Mouse (Mus musculus): ENCODE measurements around the gene Vav1. TPM values are rescaled to one million over a fixed set of nuclear protein-coding genes. Genes with fewer than 3 reads are reported as not detected.
A peak's percentile ranks its signal among the peaks of the same experiment; 100 is the strongest.

Gene Vav1
- 8.2 and 12.3 TPM in 2 replicates for polyA plus RNA-seq (2012; rRNA removed)

GRCm38 (mm10) chr17:57278943-57279590, at the start of gene Vav1:
TSS of gene Vav1 (plus strand) at chr17:57279100.
- 0 out of 2 replicates have a peak, but pooled peaks cover 4% of the 10 kb centered on the region for H3K4me1 ChIP-seq (ENCODE audit: control insufficient read depth, insufficient read depth, low read length)
- WGBS, result 44% methylated on average over 26 of the region's 26 CpGs
- DNase-seq, result no peak
- H3K4me3 ChIP-seq (replicated peaks; ENCODE audit: extremely low read depth, low read depth, low read length), result peak within 1 kb of the TSS; percentile 59
- TF ChIP-seq POLR2A (IDR thresholded peaks at IDR 0.05; ENCODE audit: borderline replicate concordance, extremely low read depth, low read depth, low read length) (peak; percentile 24; the same call in 1 of the 2 replicates), CTCF (IDR thresholded peaks at IDR 0.05; ENCODE audit: insufficient read depth, low read length) (no peak)

DNA sequence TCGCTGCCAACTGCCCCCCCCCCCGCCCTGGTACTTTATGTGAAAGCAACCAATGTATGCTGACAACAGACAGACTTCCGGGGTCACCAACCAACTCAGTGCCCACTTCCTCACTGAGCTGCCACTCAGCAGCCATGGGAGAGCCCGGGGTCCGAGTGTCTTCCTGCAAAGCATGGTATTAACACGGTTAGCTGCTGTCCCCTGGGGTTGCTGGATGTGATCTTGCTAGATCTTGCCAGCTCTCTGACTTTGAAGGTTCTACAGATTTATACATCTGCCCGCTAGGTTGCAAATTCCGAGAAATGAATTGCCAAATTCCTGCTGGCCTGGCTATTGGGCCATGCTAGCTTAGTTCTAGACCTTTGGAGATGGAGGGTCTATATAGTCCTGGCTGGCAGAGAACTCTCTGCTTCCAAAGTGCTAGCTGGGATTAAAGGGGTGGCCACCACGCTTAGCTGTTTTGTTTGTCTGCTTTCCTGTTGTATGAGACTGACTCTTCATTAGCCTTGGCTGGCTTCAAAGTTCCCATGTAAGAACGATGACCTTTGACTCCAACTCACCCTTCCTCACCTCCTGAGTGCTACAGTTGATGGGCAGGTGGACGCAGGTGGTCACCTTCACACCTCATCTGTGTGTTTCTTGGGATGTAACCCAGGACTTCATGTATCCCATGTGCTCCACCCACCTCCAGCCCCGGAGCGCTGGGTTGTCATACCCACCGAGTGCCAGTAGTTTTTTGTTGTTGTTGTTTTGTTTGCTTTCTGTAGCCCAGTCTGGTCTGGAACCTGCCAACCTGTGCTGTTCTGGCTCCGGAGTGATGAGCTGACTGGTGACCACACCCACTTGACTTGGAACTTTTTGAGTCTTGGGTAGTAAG, 48.8 kb upstream of the Vav1 start:
- no peak for TF ChIP-seq CTCF (IDR thresholded peaks at IDR 0.05; ENCODE audit: insufficient read depth, low read length)
- no peak for TF ChIP-seq POLR2A (IDR thresholded peaks at IDR 0.05; ENCODE audit: borderline replicate concordance, extremely low read depth, low read depth, low read length)
- Histone ChIP-seq H3K4me3 (replicated peaks; ENCODE audit: extremely low read depth, low read depth, low read length) (no peak overlapping the region), H3K4me1 (ENCODE audit: control insufficient read depth, insufficient read depth, low read length) (peaks cover 12% of the 10 kb centered on the region)
- WGBS, result 64% methylated on average over 15 of the region's 15 CpGs
- DNase-seq, result no peak

GRCm38 (mm10) chr17:57230728-57231125, 48.2 kb upstream of the Vav1 start:
- Histone ChIP-seq H3K4me3 (replicated peaks; ENCODE audit: extremely low read depth, low read depth, low read length) (no peak overlapping the region), H3K4me1 (ENCODE audit: control insufficient read depth, insufficient read depth, low read length) (peaks cover 12% of the 10 kb centered on the region)
- peak; percentile 42 for DNase-seq
- TF ChIP-seq POLR2A (IDR thresholded peaks at IDR 0.05; ENCODE audit: borderline replicate concordance, extremely low read depth, low read depth, low read length), result no peak
- TF ChIP-seq CTCF (IDR thresholded peaks at IDR 0.05; ENCODE audit: insufficient read depth, low read length), result no peak
- 25% methylated on average over 5 of the region's 6 CpGs for WGBS

- peaks cover 12% of the 10 kb centered on the region for H3K4me1 ChIP-seq (ENCODE audit: control insufficient read depth, insufficient read depth, low read length)
- no peak for TF ChIP-seq POLR2A (IDR thresholded peaks at IDR 0.05; ENCODE audit: borderline replicate concordance, extremely low read depth, low read depth, low read length)
- DNase-seq, result peak; percentile 25
- H3K4me3 ChIP-seq (replicated peaks; ENCODE audit: extremely low read depth, low read depth, low read length), result no peak overlapping the region
Measured at GRCm38 (mm10) chr17:57231321-57231771, 47.6 kb upstream of the Vav1 start.

GRCm38 (mm10) chr17:57232200-57232599, 46.7 kb upstream of the Vav1 start:
- peaks cover 12% of the 10 kb centered on the region for H3K4me1 ChIP-seq (ENCODE audit: control insufficient read depth, insufficient read depth, low read length)
- no peak for DNase-seq
- WGBS, result 89% methylated on average over 1 of the region's 1 CpGs
- no peak overlapping the region for H3K4me3 ChIP-seq (replicated peaks; ENCODE audit: extremely low read depth, low read depth, low read length)
- TF ChIP-seq POLR2A (IDR thresholded peaks at IDR 0.05; ENCODE audit: borderline replicate concordance, extremely low read depth, low read depth, low read length), result no peak
- no peak for TF ChIP-seq CTCF (IDR thresholded peaks at IDR 0.05; ENCODE audit: insufficient read depth, low read length)

DNA sequence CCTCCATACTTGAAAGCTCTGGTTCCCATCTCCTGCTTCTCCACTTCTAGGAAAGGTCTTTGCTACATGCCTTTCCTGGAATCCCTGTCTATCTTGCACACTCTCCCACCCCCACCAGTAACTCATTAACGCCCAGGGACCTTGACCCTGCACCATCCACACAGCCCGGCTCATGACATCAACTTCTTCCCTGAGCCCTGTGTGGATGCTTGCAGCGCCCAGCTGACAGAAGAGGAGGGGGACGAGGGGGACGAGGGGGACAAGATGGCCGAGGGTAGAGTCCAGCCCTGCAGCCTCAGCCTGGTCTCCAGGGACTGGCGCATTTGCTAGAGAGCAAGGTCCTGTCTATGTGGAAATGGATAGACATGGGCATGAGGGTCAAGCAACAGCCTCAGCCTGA, 45.9 kb upstream of the Vav1 start:
- Histone ChIP-seq H3K4me3 (replicated peaks; ENCODE audit: extremely low read depth, low read depth, low read length) (no peak overlapping the region), H3K4me1 (ENCODE audit: control insufficient read depth, insufficient read depth, low read length) (peaks cover 12% of the 10 kb centered on the region)
- 32% methylated on average over 7 of the region's 7 CpGs for WGBS
- TF ChIP-seq CTCF (IDR thresholded peaks at IDR 0.05; ENCODE audit: insufficient read depth, low read length), result no peak
- 0 out of 2 replicates have a peak, but pooled peaks have one; percentile 3 for TF ChIP-seq POLR2A (IDR thresholded peaks at IDR 0.05; ENCODE audit: borderline replicate concordance, extremely low read depth, low read depth, low read length)
- DNase-seq, result no peak

GRCm38 (mm10) chr17:57234254-57234928, 44.5 kb upstream of the Vav1 start:
- Histone ChIP-seq H3K4me1 (ENCODE audit: control insufficient read depth, insufficient read depth, low read length) (peaks cover 8% of the 10 kb centered on the region), H3K4me3 (replicated peaks; ENCODE audit: extremely low read depth, low read depth, low read length) (no peak overlapping the region)
- WGBS, result 79% methylated on average over 12 of the region's 12 CpGs
- DNase-seq, result no peak
- TF ChIP-seq CTCF (IDR thresholded peaks at IDR 0.05; ENCODE audit: insufficient read depth, low read length), result no peak

- no peak for DNase-seq
- H3K4me1 ChIP-seq (ENCODE audit: control insufficient read depth, insufficient read depth, low read length), result 0 out of 2 replicates have a peak, but pooled peaks cover 2% of the 10 kb centered on the region
- TF ChIP-seq CTCF (IDR thresholded peaks at IDR 0.05; ENCODE audit: insufficient read depth, low read length) (no peak), POLR2A (IDR thresholded peaks at IDR 0.05; ENCODE audit: borderline replicate concordance, extremely low read depth, low read depth, low read length) (no peak)
- no peak overlapping the region for H3K4me3 ChIP-seq (replicated peaks; ENCODE audit: extremely low read depth, low read depth, low read length)
- WGBS, result 95% methylated on average over 5 of the region's 5 CpGs
Measured at GRCm38 (mm10) chr17:57235803-57236202, 43.1 kb upstream of the Vav1 start.

DNA sequence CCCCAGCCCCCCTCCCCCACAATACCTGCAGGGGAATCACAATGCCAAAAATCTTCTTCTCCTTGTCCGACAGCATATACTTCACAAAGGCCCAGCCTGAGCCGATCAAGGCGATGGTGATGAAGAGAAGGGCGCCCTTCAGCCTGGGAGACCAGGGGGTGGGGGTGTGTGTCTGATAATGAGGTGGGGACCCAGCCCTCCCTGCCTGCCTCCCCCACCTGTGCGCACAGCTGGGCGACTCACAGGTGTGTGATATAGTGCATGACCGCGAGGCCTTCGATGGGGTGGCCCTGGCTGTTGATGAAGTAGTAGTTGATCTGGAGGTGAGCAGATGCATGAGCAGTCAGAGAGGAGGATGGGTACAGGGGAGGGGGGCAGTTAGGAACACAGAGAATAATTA, 41.7 kb upstream of the Vav1 start:
- no peak for DNase-seq
- Histone ChIP-seq H3K4me3 (replicated peaks; ENCODE audit: extremely low read depth, low read depth, low read length) (no peak overlapping the region), H3K4me1 (ENCODE audit: control insufficient read depth, insufficient read depth, low read length) (0 out of 2 replicates have a peak, but pooled peaks cover under 1% of the 10 kb centered on the region)
- TF ChIP-seq POLR2A (IDR thresholded peaks at IDR 0.05; ENCODE audit: borderline replicate concordance, extremely low read depth, low read depth, low read length) (no peak), CTCF (IDR thresholded peaks at IDR 0.05; ENCODE audit: insufficient read depth, low read length) (no peak)
- WGBS, result 96% methylated on average over 9 of the region's 9 CpGs
